Mouse (Mus musculus) c-Kit-positive CD71-positive TER-119-negative erythroid progenitor cells, embryonic 14.5 days (primary cell): Measurements from ENCODE around the gene Neurl1b.

Experiments
- DNase-seq: peaks from one replicate; pipeline ENCODE4 v3.0.0-alpha.2; 2013; ENCODE audit warnings: low read depth

The Neurl1b gene

GRCm38 (mm10) chr17:26397339-26397738, 17.3 kb upstream of the Neurl1b start:
- no peak for DNase-seq

DNA sequence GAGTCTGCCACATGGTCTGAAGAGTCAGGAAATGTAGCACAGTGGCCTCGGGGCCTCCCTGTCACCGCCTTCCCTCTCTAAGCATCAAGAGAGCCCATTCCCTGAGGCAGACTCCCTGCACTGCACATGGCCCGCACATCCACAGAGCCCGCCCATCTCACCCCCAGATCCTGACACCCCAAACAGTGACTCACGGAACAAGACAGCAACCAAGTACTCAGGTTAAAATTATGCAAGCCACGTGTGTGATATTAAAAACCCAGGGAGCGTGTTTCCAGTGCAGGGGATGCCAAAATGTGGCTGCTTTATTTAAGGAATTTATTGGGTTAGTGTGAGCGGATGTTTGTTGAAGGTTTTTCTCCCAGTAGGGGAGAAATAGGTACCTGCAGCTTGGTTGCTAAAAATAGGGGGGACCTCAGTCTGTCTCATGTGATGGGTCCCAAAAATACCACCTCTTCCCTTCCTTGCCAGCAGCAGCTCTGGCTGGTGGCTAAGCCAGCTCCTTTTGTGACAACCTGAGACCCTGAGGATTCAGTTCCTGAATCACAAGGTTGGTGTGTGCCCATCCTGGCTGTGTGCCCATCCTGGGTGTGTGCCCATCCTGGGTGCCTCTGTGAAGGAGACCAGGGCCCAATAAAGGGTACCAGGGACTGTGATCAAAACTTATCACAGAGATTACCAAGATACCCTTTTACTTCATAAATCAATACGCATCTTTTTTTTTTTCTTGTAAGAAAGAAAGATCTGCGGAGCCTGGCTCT, 9.1 kb upstream of the Neurl1b start:
- DNase-seq, result no peak

- DNase-seq, result peak; percentile 32
Observed at GRCm38 (mm10) chr17:26412967-26413366, 1.7 kb upstream of the Neurl1b start.

- no peak for DNase-seq
Observed at GRCm38 (mm10) chr17:26414184-26414522, 476 bp upstream of the Neurl1b start.

DNA sequence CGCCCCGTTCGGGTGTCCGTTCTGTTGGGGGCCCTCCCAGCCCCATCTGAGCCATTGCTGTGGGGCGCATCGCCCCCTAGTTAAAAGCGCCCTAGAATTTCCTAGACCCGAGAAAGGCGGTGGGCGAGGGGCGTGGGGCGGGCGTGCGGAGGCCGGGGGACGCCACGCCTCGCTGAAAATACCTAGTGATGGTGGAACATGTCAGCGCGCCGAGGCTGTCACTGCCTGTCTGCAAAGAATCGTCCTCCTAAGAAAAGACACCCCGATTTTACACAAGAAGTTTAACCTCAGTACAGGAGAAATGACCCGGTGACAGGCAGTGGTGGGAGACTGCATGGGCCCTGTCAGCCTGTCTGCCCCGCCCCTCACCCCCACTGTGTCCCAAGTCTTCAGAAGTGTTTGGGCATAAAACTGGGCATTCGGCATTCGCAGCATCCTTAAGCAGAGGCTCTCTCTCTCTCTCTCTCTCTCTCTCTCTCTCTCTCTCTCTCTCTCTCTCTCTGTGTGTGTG, 781 bp downstream of the Neurl1b start:
- DNase-seq, result no peak

- no peak for DNase-seq
Observed at GRCm38 (mm10) chr17:26416141-26416540, 1.5 kb downstream of the Neurl1b start.

DNA sequence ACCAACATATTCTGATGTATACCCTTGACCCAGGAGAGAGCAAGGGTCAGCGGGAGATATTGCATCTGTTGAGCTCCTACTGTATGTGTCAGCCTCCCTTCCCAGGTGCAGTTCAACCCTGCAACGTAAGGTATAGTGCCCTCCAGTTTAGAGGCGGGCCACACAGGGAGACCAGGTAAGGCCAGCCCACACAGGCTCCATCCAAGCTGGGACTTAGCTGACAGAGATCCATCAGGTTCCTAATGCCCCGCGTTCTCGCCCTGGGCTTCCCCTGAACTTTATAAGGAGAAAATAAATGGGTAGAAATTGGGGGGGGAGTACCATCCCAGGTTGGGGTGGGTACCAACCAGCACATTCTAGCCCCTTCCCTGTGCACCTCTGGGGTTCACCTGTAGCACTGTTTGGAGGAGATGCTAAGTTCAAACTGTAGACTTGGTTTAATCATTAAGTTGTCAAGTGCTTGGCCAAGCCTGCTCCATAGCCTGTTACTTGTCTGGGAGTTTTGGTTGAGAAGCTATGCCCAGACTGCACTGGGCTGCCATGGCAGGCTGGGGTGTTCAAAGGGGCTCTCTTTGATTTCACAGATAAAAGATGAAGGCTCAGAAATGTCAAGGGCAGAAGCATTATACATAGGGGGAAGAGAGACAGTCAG, 3.3 kb downstream of the Neurl1b start:
- DNase-seq, result no peak

- no peak for DNase-seq
Observed at GRCm38 (mm10) chr17:26420491-26421247, 6.0 kb downstream of the Neurl1b start.

DNA sequence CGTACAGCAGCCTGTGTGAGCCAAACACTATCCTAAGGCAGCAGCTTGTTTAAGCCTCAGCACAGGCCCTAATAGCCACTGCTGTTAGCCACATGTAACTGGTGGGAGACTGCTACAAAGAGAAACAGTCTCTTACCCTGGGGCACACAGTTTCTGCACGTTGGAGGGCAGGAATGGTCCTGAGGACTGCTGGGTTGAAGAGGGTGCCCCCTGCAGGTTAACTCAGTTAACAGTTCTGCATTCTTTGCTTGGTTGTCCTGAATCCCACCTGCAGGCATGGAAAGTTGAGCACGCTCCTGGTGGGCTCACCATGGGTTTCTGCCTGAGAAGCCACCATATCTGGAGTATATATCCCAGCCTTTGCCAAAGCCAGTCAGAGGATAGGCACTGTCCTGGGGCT, 6.9 kb downstream of the Neurl1b start:
- peak; percentile 24 for DNase-seq

DNA sequence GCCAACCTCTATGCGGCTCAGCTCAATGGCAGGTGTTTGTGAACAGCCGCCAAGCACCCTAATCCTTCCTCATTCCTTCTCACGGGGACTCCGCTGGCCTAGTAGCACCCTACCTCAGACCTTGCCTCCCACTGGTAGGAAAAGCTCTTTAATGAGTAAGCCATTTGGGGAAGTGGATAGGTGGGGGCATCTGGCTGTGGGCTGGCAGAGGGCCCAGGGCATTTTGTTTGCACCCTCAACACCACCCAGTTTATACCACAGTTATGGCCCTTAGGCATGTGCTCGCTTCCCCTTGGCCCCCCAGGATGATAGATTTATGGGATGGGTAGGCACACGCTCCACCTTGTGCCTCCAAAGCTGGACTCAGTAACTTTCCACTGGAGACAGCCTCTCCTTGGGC, 7.8 kb downstream of the Neurl1b start:
- DNase-seq, result no peak

DNA sequence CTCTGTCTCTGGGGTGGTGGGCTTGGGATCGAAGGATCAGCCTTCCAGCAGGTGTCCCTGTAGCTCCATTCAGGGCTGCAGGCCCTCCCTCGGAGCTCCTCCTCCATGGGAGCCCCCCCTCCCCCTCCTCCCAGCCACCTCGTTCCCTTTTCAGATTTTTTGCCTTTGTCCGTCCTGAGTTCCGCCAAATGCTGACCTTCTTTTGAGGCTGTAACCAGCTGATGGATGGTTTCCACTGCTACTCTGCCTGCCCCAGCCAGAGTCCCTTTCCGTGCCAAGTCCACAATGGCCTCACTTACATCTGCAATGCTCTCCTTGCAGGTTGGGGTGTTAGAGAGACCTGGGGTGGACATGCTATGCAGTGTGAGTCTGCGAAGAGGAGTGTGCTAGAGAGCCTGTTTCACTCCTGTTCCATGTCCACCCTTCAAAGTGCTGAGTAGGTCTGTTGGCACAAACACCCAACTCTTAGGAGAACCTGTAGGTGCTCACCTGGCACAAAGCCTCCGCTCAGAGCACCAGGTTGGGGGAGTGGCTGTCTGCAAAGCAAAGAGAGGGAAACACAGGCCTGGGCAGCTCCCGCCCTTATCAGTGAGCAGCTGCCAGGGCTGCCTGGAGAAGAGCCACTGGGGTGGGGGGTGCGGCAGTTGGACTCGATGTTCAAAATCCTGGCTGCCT, 9.5 kb downstream of the Neurl1b start:
- DNase-seq, result peak; percentile 17

- no peak for DNase-seq
Observed at GRCm38 (mm10) chr17:26424973-26425735, 10.5 kb downstream of the Neurl1b start.

- no peak for DNase-seq
Observed at GRCm38 (mm10) chr17:26433295-26433694, 18.7 kb downstream of the Neurl1b start.

- DNase-seq, result no peak
Observed at GRCm38 (mm10) chr17:26437089-26437815, 22.6 kb downstream of the Neurl1b start.

DNA sequence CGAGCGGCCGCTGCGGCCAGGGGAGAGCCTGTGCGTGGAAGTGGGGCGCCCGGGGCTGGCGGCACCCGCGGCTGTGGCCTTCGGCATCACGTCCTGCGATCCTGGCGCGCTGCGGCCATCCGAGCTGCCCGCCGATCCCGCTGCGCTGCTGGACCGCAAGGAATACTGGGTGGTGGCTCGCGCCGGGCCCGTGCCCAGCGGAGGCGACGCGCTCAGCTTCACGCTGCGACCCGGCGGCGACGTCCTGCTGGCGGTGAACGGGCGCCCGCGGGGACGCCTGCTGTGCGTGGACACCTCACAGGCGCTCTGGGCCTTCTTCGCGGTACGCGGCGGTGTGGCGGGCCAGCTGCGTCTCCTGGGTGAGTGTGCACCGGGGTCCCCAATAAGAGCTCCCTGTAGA, 24.4 kb downstream of the Neurl1b start:
- DNase-seq, result no peak

DNA sequence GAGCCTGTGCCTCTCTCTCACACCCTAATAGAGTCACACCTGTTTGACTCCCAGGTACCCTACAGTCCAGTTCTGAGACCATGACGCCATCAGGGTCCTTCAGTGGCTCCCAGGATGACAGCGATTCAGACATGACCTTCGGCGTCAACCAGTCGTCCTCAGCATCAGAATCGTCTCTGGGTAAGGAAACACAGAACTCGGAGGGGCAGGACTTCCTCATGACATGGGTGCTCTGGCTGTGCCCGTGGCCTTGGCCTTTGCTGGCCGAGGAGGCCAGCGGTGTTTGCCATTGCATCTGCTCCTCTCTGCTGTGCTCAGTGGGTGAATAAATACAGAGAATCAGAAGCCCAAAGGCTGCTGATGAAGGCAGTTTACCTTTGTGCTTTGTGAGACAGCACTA, 26.4 kb downstream of the Neurl1b start:
- DNase-seq, result no peak

GRCm38 (mm10) chr17:26442197-26442596, 27.6 kb downstream of the Neurl1b start:
- DNase-seq, result no peak

DNA sequence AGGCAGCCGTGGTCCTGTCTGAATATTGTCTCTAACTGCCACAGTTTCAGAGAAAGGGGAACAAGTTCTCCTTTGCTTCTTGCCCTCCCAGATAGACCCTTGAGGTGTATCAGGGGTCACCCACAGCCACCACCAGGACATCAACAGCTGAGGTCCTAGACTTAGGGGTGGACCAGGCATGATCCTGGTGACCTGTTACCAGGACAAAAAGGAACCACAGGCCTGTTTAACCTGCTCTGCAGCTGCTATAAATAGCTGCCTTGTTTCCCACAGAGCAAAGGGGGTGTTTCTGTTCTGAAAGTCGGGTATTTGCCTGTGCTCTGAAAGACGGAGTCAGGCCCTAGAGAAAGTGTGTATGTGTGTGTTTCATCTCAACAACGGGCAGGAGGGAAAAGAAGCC, 29.2 kb downstream of the Neurl1b start:
- no peak for DNase-seq

DNA sequence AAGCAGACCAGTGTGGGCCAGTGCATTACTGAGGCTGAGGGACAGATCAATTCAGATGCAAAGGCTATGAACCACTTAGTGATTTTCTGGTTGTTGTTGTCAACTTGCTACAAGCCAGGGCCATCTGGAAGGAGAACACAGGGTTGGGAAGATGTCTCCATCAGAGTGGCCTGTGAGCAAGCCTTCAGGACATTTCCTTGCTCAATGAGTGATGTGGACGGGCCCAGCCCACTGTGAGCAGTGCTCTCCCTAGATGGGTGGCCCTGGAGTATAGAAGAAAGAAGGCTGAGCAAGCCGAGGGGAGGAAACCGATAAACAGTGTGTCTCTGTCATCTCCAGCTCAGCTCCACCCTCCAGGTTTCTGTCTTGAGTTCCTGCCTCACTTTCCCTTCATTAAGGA, 34.8 kb downstream of the Neurl1b start:
- DNase-seq, result no peak

- DNase-seq, result peak; percentile 36
Observed at GRCm38 (mm10) chr17:26451651-26452295, 37.1 kb downstream of the Neurl1b start.
